Mouse (Mus musculus): ENCODE measurements at regions not wholly inside any gene's neighbourhood (a gene's known extent, or its start where the extent isn't known, plus 50 kb on each side); places are given as distances from the start of the nearest gene placed in this dataset.

DNA sequence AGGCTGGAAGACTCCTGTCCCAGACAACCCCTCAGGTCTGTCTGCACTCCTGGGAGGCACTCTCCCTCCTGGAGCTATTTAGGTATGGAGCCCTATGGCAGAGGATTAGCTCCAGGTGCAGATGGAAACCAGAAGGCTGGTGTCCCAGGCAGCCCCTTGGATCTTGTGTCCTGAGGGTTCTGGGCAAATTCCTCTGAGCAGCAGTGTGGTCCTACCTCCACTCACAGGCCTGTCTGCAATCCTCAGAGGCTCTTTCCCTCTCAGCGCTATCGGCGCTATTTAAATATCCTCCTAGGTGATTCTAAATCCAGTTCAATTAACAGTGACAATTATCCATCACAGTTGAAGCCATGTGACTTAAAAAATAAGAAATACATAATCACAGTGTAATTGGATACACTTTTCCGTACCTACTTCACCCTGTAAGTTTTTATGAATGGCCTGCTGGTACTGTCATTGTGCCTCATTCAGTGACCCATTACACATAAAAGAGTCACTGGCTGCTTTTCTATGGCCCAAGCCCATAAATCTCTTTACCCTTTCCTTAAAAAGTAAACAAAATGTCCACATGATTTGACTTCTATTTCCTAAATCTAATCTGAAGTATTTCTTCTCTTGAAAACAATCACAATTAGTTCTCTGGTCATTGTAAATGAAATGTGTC, 413.3 kb downstream of the Phf3 start:
- Histone ChIP-seq H3K4me2 (replicated peaks; ENCODE audit: low read depth, low read length, severe bottlenecking) (no peak overlapping the region), H3K4me3 (replicated peaks; ENCODE audit: low read length) (no peak overlapping the region), H3K9me3 (ENCODE audit: control insufficient read depth, low read length) (no peaks in the 10 kb centered on the region), H3K36me3 (ENCODE audit: control insufficient read depth, insufficient read depth, low read length) (no peaks in the 10 kb centered on the region), H3K4me1 (ENCODE audit: control insufficient read depth, insufficient read depth, low read length) (no peaks in the 10 kb centered on the region), H3K27me3 (ENCODE audit: control insufficient read depth, insufficient read depth, low read length) (no peaks in the 10 kb centered on the region), H3K27ac (replicated peaks; ENCODE audit: low read depth, low read length) (no peak overlapping the region), H3K9ac (ENCODE audit: low read depth, low read length, severe bottlenecking) (no peak overlapping the region)
- WGBS: 83% methylated on average over 4 of the region's 4 CpGs
- ATAC-seq (ENCODE audit: low FRiP score, low read depth) (no peak), DNase-seq (ENCODE audit: low spot score) (no peak)
- TF ChIP-seq POLR2A (IDR thresholded peaks at IDR 0.05; ENCODE audit: borderline replicate concordance, extremely low read depth, insufficient read depth, insufficient read length): no peak

DNA sequence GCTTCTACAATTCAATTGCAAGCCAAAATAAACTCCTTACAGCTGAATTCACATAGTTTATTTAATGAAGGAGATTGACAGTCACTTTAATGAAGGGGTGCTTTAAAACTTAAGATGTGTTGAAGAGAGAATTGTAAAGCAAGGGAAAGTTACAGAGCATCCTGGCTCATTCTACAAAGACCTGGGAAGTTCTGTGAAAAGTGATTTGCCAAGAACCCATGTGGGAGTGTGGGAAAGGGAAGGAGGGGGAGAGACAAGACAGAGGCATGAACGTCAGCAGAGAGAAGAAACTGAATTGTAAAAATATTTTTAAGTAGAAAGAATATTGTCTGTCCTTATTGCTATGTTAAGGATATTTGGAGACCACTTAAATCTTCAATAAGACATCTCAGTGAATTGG, 435.8 kb downstream of the Phf3 start:
- WGBS: 62% methylated on average over 1 of the region's 1 CpGs
- Histone ChIP-seq H3K27ac (replicated peaks; ENCODE audit: low read depth, low read length) (no peak overlapping the region), H3K9ac (ENCODE audit: low read depth, low read length, severe bottlenecking) (no peak overlapping the region), H3K36me3 (ENCODE audit: control insufficient read depth, insufficient read depth, low read length) (no peaks in the 10 kb centered on the region), H3K4me1 (ENCODE audit: control insufficient read depth, insufficient read depth, low read length) (no peaks in the 10 kb centered on the region), H3K4me2 (replicated peaks; ENCODE audit: low read depth, low read length, severe bottlenecking) (no peak overlapping the region), H3K27me3 (ENCODE audit: control insufficient read depth, insufficient read depth, low read length) (no peaks in the 10 kb centered on the region), H3K4me3 (replicated peaks; ENCODE audit: low read length) (no peak overlapping the region), H3K9me3 (ENCODE audit: control insufficient read depth, low read length) (no peaks in the 10 kb centered on the region)
- DNase-seq (ENCODE audit: low spot score) (no peak), ATAC-seq (ENCODE audit: low FRiP score, low read depth) (no peak)
- no peak for TF ChIP-seq POLR2A (IDR thresholded peaks at IDR 0.05; ENCODE audit: borderline replicate concordance, extremely low read depth, insufficient read depth, insufficient read length)

DNA sequence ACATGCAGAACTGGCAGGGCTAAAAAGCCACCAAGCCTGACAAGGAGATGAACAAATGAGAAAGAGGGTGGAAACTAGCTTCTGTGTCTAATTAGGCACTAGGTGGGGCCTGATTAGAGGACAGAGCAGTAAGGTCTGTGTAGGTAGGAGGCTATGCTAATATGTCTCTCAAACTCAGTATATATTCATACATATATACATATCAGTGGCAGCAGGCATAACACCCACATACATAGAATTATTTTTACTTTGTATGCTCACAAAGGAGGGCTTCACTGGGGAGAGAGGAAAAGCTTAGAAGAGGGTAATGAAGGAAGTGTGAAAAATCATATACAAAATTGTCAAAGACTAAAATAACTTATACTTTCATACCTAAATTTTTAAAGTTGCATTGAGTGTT, 457.1 kb downstream of the Phf3 start:
- H3K4me3 ChIP-seq (replicated peaks; ENCODE audit: low read length): no peak overlapping the region
- H3K27me3 ChIP-seq (ENCODE audit: control insufficient read depth, insufficient read depth, low read length): no peaks in the 10 kb centered on the region
- H3K36me3 ChIP-seq (ENCODE audit: control insufficient read depth, insufficient read depth, low read length): no peaks in the 10 kb centered on the region
- H3K27ac ChIP-seq (replicated peaks; ENCODE audit: low read depth, low read length): no peak overlapping the region
- no peak for DNase-seq (ENCODE audit: low spot score)
- ATAC-seq (ENCODE audit: low FRiP score, low read depth): no peak
- H3K4me1 ChIP-seq (ENCODE audit: control insufficient read depth, insufficient read depth, low read length): no peaks in the 10 kb centered on the region
- TF ChIP-seq POLR2A (IDR thresholded peaks at IDR 0.05; ENCODE audit: borderline replicate concordance, extremely low read depth, insufficient read depth, insufficient read length): no peak
- H3K9ac ChIP-seq (ENCODE audit: low read depth, low read length, severe bottlenecking): no peak overlapping the region
- H3K9me3 ChIP-seq (ENCODE audit: control insufficient read depth, low read length): no peaks in the 10 kb centered on the region
- H3K4me2 ChIP-seq (replicated peaks; ENCODE audit: low read depth, low read length, severe bottlenecking): no peak overlapping the region

DNA sequence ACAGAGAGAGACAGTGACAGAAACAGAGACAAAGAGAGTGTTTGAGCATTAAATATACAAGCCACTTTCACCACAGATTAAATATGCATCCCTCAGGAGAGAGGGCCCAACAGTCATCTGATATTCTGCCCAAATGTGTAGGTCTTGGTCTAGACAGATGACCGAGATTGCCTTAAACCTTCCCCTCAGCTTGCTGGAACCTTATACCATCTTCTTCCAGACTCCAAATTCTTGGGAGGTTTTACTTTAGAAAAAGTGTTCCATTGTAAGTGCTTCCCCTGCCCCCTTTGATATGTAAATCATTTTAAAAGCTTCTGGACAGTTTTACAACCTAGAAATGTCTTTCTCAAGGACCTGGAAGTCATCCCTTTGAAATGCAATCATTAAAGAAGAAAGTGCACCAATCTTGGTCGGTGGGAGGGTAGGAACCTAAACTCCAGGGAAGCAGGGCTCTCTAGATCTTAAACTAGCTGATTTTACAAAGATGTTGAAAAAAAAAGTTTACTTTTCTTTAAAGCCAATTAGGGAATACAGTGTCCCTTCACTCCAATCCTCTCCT, 458.8 kb downstream of the Phf3 start:
- Histone ChIP-seq H3K36me3 (ENCODE audit: control insufficient read depth, insufficient read depth, low read length) (no peaks in the 10 kb centered on the region), H3K9me3 (ENCODE audit: control insufficient read depth, low read length) (no peaks in the 10 kb centered on the region), H3K4me2 (replicated peaks; ENCODE audit: low read depth, low read length, severe bottlenecking) (no peak overlapping the region), H3K4me3 (replicated peaks; ENCODE audit: low read length) (no peak overlapping the region), H3K27ac (replicated peaks; ENCODE audit: low read depth, low read length) (no peak overlapping the region), H3K9ac (ENCODE audit: low read depth, low read length, severe bottlenecking) (no peak overlapping the region), H3K27me3 (ENCODE audit: control insufficient read depth, insufficient read depth, low read length) (no peaks in the 10 kb centered on the region), H3K4me1 (ENCODE audit: control insufficient read depth, insufficient read depth, low read length) (no peaks in the 10 kb centered on the region)
- WGBS: 1% methylated on average over 2 of the region's 2 CpGs
- no peak for DNase-seq (ENCODE audit: low spot score)
- TF ChIP-seq POLR2A (IDR thresholded peaks at IDR 0.05; ENCODE audit: borderline replicate concordance, extremely low read depth, insufficient read depth, insufficient read length): no peak
- ATAC-seq (ENCODE audit: low FRiP score, low read depth): no peak

All from limb, embryonic 14.5 days (tissue).